Mouse (Mus musculus) G1E (cell line): ENCODE data around the gene Gm4187.
"Not testable (repeated sequence)": the region's sequence is repeated elsewhere in the genome, so short reads cannot be mapped to it uniquely, and the experiment has no call there.

Experiments used
- CTCF ChIP-seq: IDR thresholded peaks from 2 replicates; pipeline ENCODE4 v1.5.1; 2012; ENCODE audit warnings: low read depth, low read length, inconsistent platforms, mixed read lengths
- GATA1 ChIP-seq: IDR thresholded peaks from 2 replicates; pipeline ENCODE4 v1.6.1; 2012; ENCODE audit warnings: borderline replicate concordance, low read length, inconsistent platforms, mixed read lengths
- TAL1 ChIP-seq: conservative IDR thresholded peaks from 2 replicates; pipeline ENCODE4 v1.6.1; 2012; ENCODE audit warnings: low read depth, low read length, inconsistent platforms, mixed read lengths

- not testable (repeated sequence) for TF ChIP-seq CTCF, GATA1, TAL1
These were observed 41.4 kb upstream of the Gm4187 start, which contains the start of gene Gm8660 for GRCm38 (mm10) chr7:22370939-22371338.
